Mouse (Mus musculus): ENCODE results near the gene Vmo1. TPM values are rescaled to one million over a fixed set of nuclear protein-coding genes. Genes with fewer than 3 reads are reported as not detected.

Vmo1 gene
- polyA plus RNA-seq, 1 experiment from 2014 or later = 0.44 TPM

GRCm38 (mm10) chr11:70518923-70519322 lies 4.5 kb upstream of the Vmo1 start, which contains the start of gene Gltpd2:
Gene Gltpd2, plus strand, starts transcription at chr11:70519196.
- Histone ChIP-seq H3K4me2 (peak within 1 kb of the TSS; percentile 56), H3K27ac (peak within 1 kb of the TSS; percentile 69), H3K27me3 (replicated peaks) (peaks cover 28% of the 10 kb centered on the region), H3K9ac (peak within 1 kb of the TSS; percentile 36), H3K4me1 (peaks cover 32% of the 10 kb centered on the region), H3K36me3 (no peaks in the 10 kb centered on the region), H3K9me3 (replicated peaks) (no peaks in the 10 kb centered on the region), H3K4me3 (peak within 1 kb of the TSS; percentile 41)
- WGBS (ENCODE audit: insufficient replicate concordance) = 61% methylated on average over 10 of the region's 10 CpGs
- 0 out of 2 replicates have a peak, but pooled peaks have one; percentile 28 for ATAC-seq

- no peak overlapping the region for H3K4me3 ChIP-seq
- no peak overlapping the region for H3K9ac ChIP-seq
- 28% methylated on average over 1 of the region's 1 CpGs for WGBS (ENCODE audit: insufficient replicate concordance)
- H3K4me1 ChIP-seq = peaks cover 32% of the 10 kb centered on the region
- H3K36me3 ChIP-seq = no peaks in the 10 kb centered on the region
- ATAC-seq = no peak
- no peaks in the 10 kb centered on the region for H3K9me3 ChIP-seq (replicated peaks)
- peak overlapping the region; percentile 56; the same call in 1 of the 2 replicates for H3K4me2 ChIP-seq
- 0 out of 2 replicates have a peak overlapping the region, but pooled peaks have one; percentile 0 for H3K27ac ChIP-seq
- H3K27me3 ChIP-seq (replicated peaks) = peaks cover 33% of the 10 kb centered on the region
Measured at GRCm38 (mm10) chr11:70518436-70518835, 4.0 kb upstream of the Vmo1 start.

- H3K27me3 ChIP-seq (replicated peaks) = peaks cover 32% of the 10 kb centered on the region
- H3K27ac ChIP-seq = no peak overlapping the region
- no peak overlapping the region for H3K4me3 ChIP-seq
- no peak overlapping the region for H3K9ac ChIP-seq
- no peaks in the 10 kb centered on the region for H3K9me3 ChIP-seq (replicated peaks)
- H3K36me3 ChIP-seq = no peaks in the 10 kb centered on the region
- no peak overlapping the region for H3K4me2 ChIP-seq
- WGBS (ENCODE audit: insufficient replicate concordance) = 16% methylated on average over 2 of the region's 2 CpGs
- H3K4me1 ChIP-seq = peaks cover 39% of the 10 kb centered on the region
- ATAC-seq = no peak
Measured at GRCm38 (mm10) chr11:70516352-70516751, 1.9 kb upstream of the Vmo1 start.

- H3K9me3 ChIP-seq (replicated peaks) = no peaks in the 10 kb centered on the region
- H3K27me3 ChIP-seq (replicated peaks) = peaks cover 34% of the 10 kb centered on the region
- ATAC-seq = no peak
- no peaks in the 10 kb centered on the region for H3K36me3 ChIP-seq
- no peak overlapping the region for H3K4me3 ChIP-seq
- peaks cover 25% of the 10 kb centered on the region for H3K4me1 ChIP-seq
- 68% methylated on average over 11 of the region's 11 CpGs for WGBS (ENCODE audit: insufficient replicate concordance)
- H3K9ac ChIP-seq = no peak overlapping the region
- no peak overlapping the region for H3K4me2 ChIP-seq
- H3K27ac ChIP-seq = no peak overlapping the region
Measured at GRCm38 (mm10) chr11:70513520-70513919, 896 bp downstream of the Vmo1 start.

- Histone ChIP-seq H3K36me3 (no peaks in the 10 kb centered on the region), H3K4me3 (no peak overlapping the region), H3K4me2 (no peak overlapping the region), H3K4me1 (peaks cover 18% of the 10 kb centered on the region), H3K27ac (no peak overlapping the region), H3K9me3 (replicated peaks) (no peaks in the 10 kb centered on the region), H3K27me3 (replicated peaks) (peaks cover 41% of the 10 kb centered on the region), H3K9ac (no peak overlapping the region)
- no peak for ATAC-seq
- WGBS (ENCODE audit: insufficient replicate concordance) = 61% methylated on average over 7 of the region's 7 CpGs
Measured at GRCm38 (mm10) chr11:70512709-70513342, 1.6 kb downstream of the Vmo1 start.

- 80% methylated on average over 7 of the region's 7 CpGs for WGBS (ENCODE audit: insufficient replicate concordance)
- ATAC-seq = no peak
- no peaks in the 10 kb centered on the region for H3K9me3 ChIP-seq (replicated peaks)
- H3K9ac ChIP-seq = no peak overlapping the region
- H3K4me3 ChIP-seq = no peak overlapping the region
- H3K27me3 ChIP-seq (replicated peaks) = peaks cover 50% of the 10 kb centered on the region
- no peak overlapping the region for H3K4me2 ChIP-seq
- peaks cover 11% of the 10 kb centered on the region; the same call in 1 of the 2 replicates for H3K4me1 ChIP-seq
- no peak overlapping the region for H3K27ac ChIP-seq
- H3K36me3 ChIP-seq = no peaks in the 10 kb centered on the region
Measured at GRCm38 (mm10) chr11:70511825-70512224, 2.6 kb downstream of the Vmo1 start.

- Histone ChIP-seq H3K4me3 (no peak overlapping the region), H3K27me3 (replicated peaks) (peaks cover 50% of the 10 kb centered on the region), H3K36me3 (no peaks in the 10 kb centered on the region), H3K27ac (no peak overlapping the region), H3K9me3 (replicated peaks) (no peaks in the 10 kb centered on the region), H3K4me1 (peaks cover 14% of the 10 kb centered on the region; the same call in 1 of the 2 replicates), H3K4me2 (no peak overlapping the region), H3K9ac (no peak overlapping the region)
- WGBS (ENCODE audit: insufficient replicate concordance) = 47% methylated on average over 2 of the region's 2 CpGs
- no peak for ATAC-seq
Measured at GRCm38 (mm10) chr11:70511242-70511641, 3.2 kb downstream of the Vmo1 start.

GRCm38 (mm10) chr11:70509753-70510564 lies 4.5 kb downstream of the Vmo1 start:
- Histone ChIP-seq H3K4me3 (no peak overlapping the region), H3K27ac (no peak overlapping the region), H3K4me1 (peaks cover 27% of the 10 kb centered on the region), H3K9ac (no peak overlapping the region), H3K9me3 (replicated peaks) (no peaks in the 10 kb centered on the region), H3K4me2 (peak overlapping the region; percentile 8; the same call in 1 of the 2 replicates), H3K27me3 (replicated peaks) (peaks cover 55% of the 10 kb centered on the region), H3K36me3 (no peaks in the 10 kb centered on the region)
- WGBS (ENCODE audit: insufficient replicate concordance) = 11% methylated on average over 19 of the region's 19 CpGs
- ATAC-seq = no peak

GRCm38 (mm10) chr11:70506962-70507515 lies 7.4 kb downstream of the Vmo1 start:
- H3K27me3 ChIP-seq (replicated peaks) = peaks cover 50% of the 10 kb centered on the region
- no peak overlapping the region for H3K4me2 ChIP-seq
- no peak overlapping the region for H3K9ac ChIP-seq
- no peak overlapping the region for H3K4me3 ChIP-seq
- H3K27ac ChIP-seq = no peak overlapping the region
- no peaks in the 10 kb centered on the region for H3K9me3 ChIP-seq (replicated peaks)
- H3K4me1 ChIP-seq = peaks cover 26% of the 10 kb centered on the region
- H3K36me3 ChIP-seq = no peaks in the 10 kb centered on the region
- ATAC-seq = no peak
- WGBS (ENCODE audit: insufficient replicate concordance) = 61% methylated on average over 7 of the region's 7 CpGs

- H3K4me1 ChIP-seq = peaks cover 25% of the 10 kb centered on the region
- peaks cover 54% of the 10 kb centered on the region for H3K27me3 ChIP-seq (replicated peaks)
- H3K9me3 ChIP-seq (replicated peaks) = no peaks in the 10 kb centered on the region
- no peaks in the 10 kb centered on the region for H3K36me3 ChIP-seq
- 18% methylated on average over 4 of the region's 4 CpGs for WGBS (ENCODE audit: insufficient replicate concordance)
- peak overlapping the region; percentile 37 for H3K4me2 ChIP-seq
- no peak for ATAC-seq
- no peak overlapping the region for H3K9ac ChIP-seq
- H3K27ac ChIP-seq = no peak overlapping the region
- no peak overlapping the region for H3K4me3 ChIP-seq
Measured at GRCm38 (mm10) chr11:70506385-70506784, 8.0 kb downstream of the Vmo1 start.

- WGBS (ENCODE audit: insufficient replicate concordance) = 27% methylated on average over 9 of the region's 9 CpGs
Measured at GRCm38 (mm10) chr11:70504970-70505369, 9.4 kb downstream of the Vmo1 start, which contains the start of gene Tm4sf5. Gene Tm4sf5, plus strand, starts transcription at chr11:70505244.

GRCm38 (mm10) chr11:70502018-70502417 lies 12.4 kb downstream of the Vmo1 start:
- Histone ChIP-seq H3K27me3 (replicated peaks) (0 out of 2 replicates have a peak, but pooled peaks cover 19% of the 10 kb centered on the region), H3K36me3 (no peaks in the 10 kb centered on the region), H3K9me3 (replicated peaks) (no peaks in the 10 kb centered on the region), H3K4me2 (no peak overlapping the region), H3K27ac (no peak overlapping the region), H3K4me1 (peaks cover 21% of the 10 kb centered on the region), H3K9ac (no peak overlapping the region), H3K4me3 (no peak overlapping the region)
- no peak for ATAC-seq
- 39% methylated on average over 3 of the region's 3 CpGs for WGBS (ENCODE audit: insufficient replicate concordance)

More at GRCm38 (mm10) chr11:70504970-70505369, 9.4 kb downstream of the Vmo1 start, which contains the start of gene Tm4sf5:
- Histone ChIP-seq H3K27me3 (replicated peaks) (peaks cover 46% of the 10 kb centered on the region), H3K27ac (no peak within 1 kb of the TSS), H3K9me3 (replicated peaks) (no peaks in the 10 kb centered on the region), H3K4me2 (peak within 1 kb of the TSS; percentile 26), H3K4me1 (peaks cover 21% of the 10 kb centered on the region), H3K36me3 (no peaks in the 10 kb centered on the region), H3K9ac (no peak within 1 kb of the TSS), H3K4me3 (no peak within 1 kb of the TSS)
- ATAC-seq = peak; percentile 42; the same call in 1 of the 2 replicates

Measured in liver, embryonic 12.5 days (tissue).